Mouse (Mus musculus) midbrain, embryonic 15.5 days (tissue): ENCODE measurements around the gene Pifo. TPM values are rescaled to one million over a fixed set of nuclear protein-coding genes. Genes with fewer than 3 reads are reported as not detected.
"Not testable (repeated sequence)": the region's sequence is repeated elsewhere in the genome, so short reads cannot be mapped to it uniquely, and the experiment has no call there.

ENCODE experiments used
- ATAC-seq: fragments of 200-750 bp; cut with Nextera tagmentation; replicated peaks from 2 replicates; pipeline ENCODE4 v1.8.0; 2017; ENCODE audit warnings: moderate TSS enrichment
- H3K27ac ChIP-seq: fragments of 300-500 bp; sonication (generic); 2 replicates; pipeline ENCODE4 v1.5.1; 2015; ENCODE audit warnings: mild to moderate bottlenecking, inconsistent platforms
- H3K27me3 ChIP-seq: fragments of 300-500 bp; sonication (generic); replicated peaks from 2 replicates; pipeline ENCODE4 v1.6.1; 2015; ENCODE audit warnings: inconsistent platforms
- H3K36me3 ChIP-seq: fragments of 300-500 bp; sonication (generic); replicated peaks from 2 replicates; pipeline ENCODE4 v1.6.1; 2015; ENCODE audit warnings: inconsistent platforms
- H3K4me1 ChIP-seq: fragments of 300-500 bp; sonication (generic); 2 replicates; pipeline ENCODE4 v1.6.1; 2015; ENCODE audit warnings: inconsistent platforms
- H3K4me2 ChIP-seq: fragments of 300-500 bp; sonication (generic); 2 replicates; pipeline ENCODE4 v1.6.1; 2015; ENCODE audit warnings: inconsistent platforms, mild to moderate bottlenecking, moderate library complexity
- H3K4me3 ChIP-seq: fragments of 300-500 bp; sonication (generic); 2 replicates; pipeline ENCODE4 v1.5.1; 2015; ENCODE audit warnings: mild to moderate bottlenecking, inconsistent platforms
- H3K9ac ChIP-seq: fragments of 300-500 bp; sonication (generic); 2 replicates; pipeline ENCODE4 v1.6.1; 2015; ENCODE audit warnings: mild to moderate bottlenecking, inconsistent platforms
- H3K9me3 ChIP-seq: fragments of 300-500 bp; sonication (generic); 2 replicates; pipeline ENCODE4 v1.6.1; 2016; ENCODE audit warnings: inconsistent platforms
- WGBS: fragments of 180-500 bp; shearing (Covaris S2); methylation state at CpG from one replicate; pipeline ENCODE4 v1.1.7; 2015; ENCODE audit warnings: mixed read lengths; 5-methylcytosine and 5-hydroxymethylcytosine counted together
- polyA plus RNA-seq: library from polyadenylated mRNA; unstranded; fragments of >200 nt; fragmentation: Nextera tagmentation; extraction: Ambion mirVana; gene quantifications from 2 replicates; pipeline ENCODE4 v1.2.1, GENCODE M21; 2015

The Pifo gene
- 6.1 and 6.2 TPM in 2 replicates for polyA plus RNA-seq

GRCm38 (mm10) chr3:106014546-106014945 lies at the start of gene Pifo:
TSS of gene Pifo (minus strand) at chr3:106014646.
- Histone ChIP-seq H3K36me3 (no peaks in the 10 kb centered on the region), H3K27me3 (no peaks in the 10 kb centered on the region), H3K27ac (no peak within 1 kb of the TSS)

GRCm38 (mm10) chr3:106057966-106058365 lies 43.5 kb upstream of the Pifo start:
- H3K36me3 ChIP-seq, result no peaks in the 10 kb centered on the region
- H3K27ac ChIP-seq, result no peak overlapping the region
- no peaks in the 10 kb centered on the region for H3K9me3 ChIP-seq
- no peak overlapping the region for H3K9ac ChIP-seq
- 82% methylated on average over 3 of the region's 3 CpGs for WGBS
- H3K4me2 ChIP-seq, result no peak overlapping the region
- ATAC-seq, result no peak
- no peak overlapping the region for H3K4me3 ChIP-seq
- no peaks in the 10 kb centered on the region for H3K27me3 ChIP-seq
- no peaks in the 10 kb centered on the region for H3K4me1 ChIP-seq

More at GRCm38 (mm10) chr3:106014546-106014945, at the start of gene Pifo:
- ATAC-seq, result no peak
- Histone ChIP-seq H3K4me3 (no peak within 1 kb of the TSS), H3K9ac (no peak within 1 kb of the TSS), H3K4me2 (no peak within 1 kb of the TSS), H3K9me3 (no peaks in the 10 kb centered on the region), H3K4me1 (no peaks in the 10 kb centered on the region)
- WGBS, result 84% methylated on average over 2 of the region's 2 CpGs

DNA sequence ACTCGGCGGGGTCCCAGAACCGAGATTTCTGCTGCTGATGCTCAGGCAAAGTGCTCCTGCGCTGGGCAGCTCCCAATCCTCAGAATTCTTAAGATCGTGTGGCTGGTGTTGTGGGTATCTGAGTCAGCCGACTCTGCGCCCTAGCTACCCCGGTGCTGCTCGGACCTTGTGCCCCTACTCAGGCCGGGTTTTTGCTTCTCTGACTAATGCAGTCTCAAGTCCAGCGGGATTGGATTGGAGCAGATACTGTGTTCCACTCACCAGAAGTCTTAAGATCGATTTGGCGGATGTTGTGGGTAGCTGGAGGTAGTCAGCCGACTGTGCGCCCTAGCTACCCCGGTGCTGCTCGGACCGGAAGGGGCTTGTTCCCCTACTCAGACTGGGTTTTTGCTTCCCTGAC lies 37.5 kb upstream of the Pifo start:
- Histone ChIP-seq H3K27me3 (no peaks in the 10 kb centered on the region), H3K36me3 (no peaks in the 10 kb centered on the region), H3K27ac (no peak overlapping the region), H3K9ac (no peak overlapping the region), H3K4me2 (no peak overlapping the region), H3K9me3 (no peaks in the 10 kb centered on the region), H3K4me3 (no peak overlapping the region), H3K4me1 (no peaks in the 10 kb centered on the region)
- WGBS, result 75% methylated on average over 18 of the region's 18 CpGs
- no peak for ATAC-seq

DNA sequence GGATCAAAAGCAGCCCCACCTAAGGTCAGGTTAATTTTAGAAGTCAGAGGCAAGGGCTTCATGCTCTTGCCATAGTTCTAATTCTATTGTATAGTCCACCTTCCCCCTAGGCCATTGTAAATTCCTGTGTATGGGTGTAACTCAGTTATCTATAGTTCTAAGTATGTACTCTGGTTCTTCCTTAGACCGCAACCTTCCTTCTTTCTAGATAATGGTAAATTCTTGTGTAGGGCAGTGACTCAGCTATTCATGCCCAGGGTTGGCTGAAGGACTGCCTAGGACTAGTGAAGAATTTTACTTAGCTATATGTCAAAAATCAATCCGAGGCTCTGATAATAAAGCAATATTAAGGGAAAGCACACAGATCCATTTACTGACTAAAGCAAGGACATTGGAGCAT lies 25.9 kb upstream of the Pifo start:
- Histone ChIP-seq H3K36me3 (no peaks in the 10 kb centered on the region), H3K9me3 (no peaks in the 10 kb centered on the region), H3K4me3 (no peak overlapping the region), H3K27me3 (no peaks in the 10 kb centered on the region), H3K4me2 (no peak overlapping the region), H3K27ac (no peak overlapping the region), H3K4me1 (no peaks in the 10 kb centered on the region), H3K9ac (no peak overlapping the region)
- ATAC-seq, result no peak
- 96% methylated on average over 2 of the region's 2 CpGs for WGBS

GRCm38 (mm10) chr3:106032781-106033180 lies 18.3 kb upstream of the Pifo start, which contains the start of gene Chil5:
TSS of gene Chil5 (minus strand) at chr3:106032814.
- H3K9ac ChIP-seq, result no peak within 1 kb of the TSS
- H3K27me3 ChIP-seq, result no peaks in the 10 kb centered on the region
- no peak for ATAC-seq
- H3K4me3 ChIP-seq, result no peak within 1 kb of the TSS
- no peak within 1 kb of the TSS for H3K4me2 ChIP-seq
- H3K27ac ChIP-seq, result no peak within 1 kb of the TSS
- H3K9me3 ChIP-seq, result no peaks in the 10 kb centered on the region
- WGBS, result 86% methylated on average over 1 of the region's 1 CpGs
- no peaks in the 10 kb centered on the region for H3K36me3 ChIP-seq
- no peaks in the 10 kb centered on the region for H3K4me1 ChIP-seq

DNA sequence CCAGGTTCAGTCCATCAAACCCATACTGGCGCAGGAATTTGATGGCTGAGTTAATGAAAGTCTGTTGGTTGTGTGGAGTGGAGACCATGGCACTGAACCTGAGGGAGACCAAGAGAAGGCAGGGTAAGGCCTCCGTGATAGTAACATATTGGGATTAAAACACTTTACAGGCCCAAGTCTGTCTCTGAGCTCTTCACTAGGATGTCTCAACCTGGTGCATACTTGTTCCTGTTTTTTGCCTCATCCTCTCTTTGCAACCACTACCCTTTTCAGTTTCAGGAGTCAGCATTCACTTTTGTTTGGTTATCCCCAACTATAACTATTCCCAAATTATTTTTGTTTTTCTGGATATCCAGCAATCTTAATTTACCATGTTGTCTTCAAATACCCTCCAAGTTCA lies 9.7 kb upstream of the Pifo start:
- H3K27me3 ChIP-seq, result no peaks in the 10 kb centered on the region
- H3K4me3 ChIP-seq, result no peak overlapping the region
- no peak overlapping the region for H3K27ac ChIP-seq
- no peaks in the 10 kb centered on the region for H3K9me3 ChIP-seq
- 77% methylated on average over 2 of the region's 2 CpGs for WGBS
- no peak overlapping the region for H3K9ac ChIP-seq
- H3K36me3 ChIP-seq, result no peaks in the 10 kb centered on the region
- H3K4me2 ChIP-seq, result no peak overlapping the region
- H3K4me1 ChIP-seq, result no peaks in the 10 kb centered on the region
- ATAC-seq, result no peak

- H3K9me3 ChIP-seq, result no peaks in the 10 kb centered on the region
Measured at GRCm38 (mm10) chr3:106021840-106022239, 7.4 kb upstream of the Pifo start.

GRCm38 (mm10) chr3:106003360-106003759 lies 11.1 kb downstream of the Pifo start:
- H3K27me3 ChIP-seq, H3K36me3 ChIP-seq: not testable (repeated sequence)

More at GRCm38 (mm10) chr3:106021840-106022239, 7.4 kb upstream of the Pifo start:
- Histone ChIP-seq H3K27ac (no peak overlapping the region), H3K36me3 (no peaks in the 10 kb centered on the region), H3K9ac (no peak overlapping the region), H3K4me1 (no peaks in the 10 kb centered on the region), H3K4me2 (no peak overlapping the region), H3K4me3 (no peak overlapping the region), H3K27me3 (no peaks in the 10 kb centered on the region)
- no peak for ATAC-seq

DNA sequence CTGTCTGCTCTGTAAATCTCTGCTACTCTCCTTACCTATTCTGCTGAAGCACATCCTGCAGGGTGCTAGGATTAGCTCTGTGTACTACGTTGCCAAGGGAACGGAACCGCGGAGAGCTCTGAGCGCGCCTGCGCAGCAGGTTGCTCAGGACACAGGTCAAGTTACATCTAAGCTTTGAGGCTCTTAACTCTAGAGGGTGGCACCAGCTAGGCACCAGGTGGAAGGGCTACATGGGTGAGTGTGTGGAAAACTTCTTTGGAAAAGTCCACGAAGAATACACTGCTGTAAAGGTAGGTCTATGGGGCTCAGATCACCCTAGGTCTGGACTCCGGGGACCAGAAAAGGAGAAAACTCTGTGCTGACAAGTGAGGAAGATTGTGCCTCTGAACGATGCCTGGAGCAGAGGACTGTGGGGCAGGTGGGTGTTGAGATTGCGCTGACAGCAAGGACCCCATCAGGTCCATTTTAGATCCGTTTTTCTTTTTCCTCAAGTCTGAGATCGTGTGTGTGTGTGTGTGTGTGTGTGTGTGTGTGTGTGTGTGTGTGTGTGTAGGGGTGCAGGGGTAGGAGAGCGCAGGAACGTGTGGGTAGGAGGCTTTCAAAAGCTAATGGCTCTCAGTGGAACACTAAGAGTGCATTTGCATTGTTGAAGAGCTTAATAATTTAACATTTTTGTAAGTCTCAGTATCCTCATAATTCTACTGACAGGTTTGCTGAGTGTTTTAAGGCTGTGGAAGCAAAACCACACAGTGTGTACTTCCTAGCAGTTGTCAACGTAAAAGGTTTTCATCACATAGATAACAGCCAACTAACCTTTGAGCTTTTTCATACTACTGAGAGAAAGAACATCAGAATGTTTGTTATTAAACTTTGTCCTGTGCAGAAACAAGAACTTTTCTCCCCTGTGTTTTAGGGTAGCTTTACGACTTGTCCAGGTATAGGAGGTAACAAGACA lies 12.8 kb downstream of the Pifo start:
- Histone ChIP-seq H3K9ac (0 out of 2 replicates have a peak overlapping the region, but pooled peaks have one; percentile 13), H3K27ac (no peak overlapping the region), H3K4me3 (peak overlapping the region; percentile 34)

More at GRCm38 (mm10) chr3:106003360-106003759, 11.1 kb downstream of the Pifo start:
- H3K4me2 ChIP-seq, ATAC-seq, H3K27ac ChIP-seq, H3K9ac ChIP-seq, H3K9me3 ChIP-seq, H3K4me3 ChIP-seq: not testable (repeated sequence)
- WGBS, result 71% methylated on average over 10 of the region's 10 CpGs
- H3K4me1 ChIP-seq, result peaks cover 10% of the 10 kb centered on the region

DNA sequence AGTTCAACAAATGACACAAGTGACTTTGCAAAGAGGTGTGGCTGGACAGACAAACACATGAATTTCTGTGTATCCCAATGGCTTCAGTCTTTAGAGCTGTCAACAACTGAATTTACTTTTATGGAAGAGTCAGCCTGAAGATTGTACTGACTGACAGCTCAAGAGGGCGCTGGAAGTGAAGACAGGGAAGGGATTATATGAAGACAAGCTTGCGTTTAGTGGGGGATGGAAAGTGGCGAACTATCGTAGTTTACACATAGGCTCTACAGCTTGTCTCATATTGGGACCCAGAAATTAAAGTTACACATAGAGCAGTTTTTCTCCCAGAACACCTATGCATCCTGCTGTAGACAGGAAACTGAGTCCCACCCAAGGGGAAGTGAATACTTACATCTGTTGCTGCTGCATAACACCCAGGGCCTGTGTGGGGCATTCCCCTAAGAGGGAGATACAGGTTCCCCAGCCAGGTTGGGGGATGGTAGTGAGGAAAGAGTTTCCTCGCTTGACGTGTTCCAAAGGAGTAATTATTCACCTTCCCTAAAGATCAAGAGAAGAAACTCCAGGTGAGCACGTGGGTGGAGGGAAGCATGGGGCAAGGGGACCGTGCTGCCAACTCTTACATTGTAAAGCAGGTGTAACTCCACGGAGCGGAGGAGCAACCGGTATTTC lies 13.6 kb downstream of the Pifo start:
- H3K27me3 ChIP-seq, result no peaks in the 10 kb centered on the region
- peaks cover 10% of the 10 kb centered on the region for H3K4me1 ChIP-seq
- H3K4me3 ChIP-seq, result peak overlapping the region; percentile 34
- peak overlapping the region; percentile 54 for H3K4me2 ChIP-seq
- H3K9me3 ChIP-seq, result no peaks in the 10 kb centered on the region
- H3K27ac ChIP-seq, result no peak overlapping the region
- H3K36me3 ChIP-seq, result no peaks in the 10 kb centered on the region
- WGBS, result 14% methylated on average over 11 of the region's 11 CpGs
- H3K9ac ChIP-seq, result 0 out of 2 replicates have a peak overlapping the region, but pooled peaks have one; percentile 13
- ATAC-seq, result peak; percentile 74

More for the DNA sequence above, 12.8 kb downstream of the Pifo start:
- ATAC-seq, result peak; percentile 98
- Histone ChIP-seq H3K27me3 (no peaks in the 10 kb centered on the region), H3K9me3 (no peaks in the 10 kb centered on the region), H3K4me1 (peaks cover 10% of the 10 kb centered on the region), H3K4me2 (peak overlapping the region; percentile 54), H3K36me3 (no peaks in the 10 kb centered on the region)
- 19% methylated on average over 16 of the region's 17 CpGs for WGBS

GRCm38 (mm10) chr3:105994730-105995129 lies 19.7 kb downstream of the Pifo start:
- H3K4me2 ChIP-seq, result no peak overlapping the region
- no peak overlapping the region for H3K4me3 ChIP-seq
- no peaks in the 10 kb centered on the region for H3K36me3 ChIP-seq
- H3K9me3 ChIP-seq, result no peaks in the 10 kb centered on the region
- no peak for ATAC-seq
- H3K27me3 ChIP-seq, result no peaks in the 10 kb centered on the region
- 84% methylated on average over 2 of the region's 2 CpGs for WGBS
- H3K27ac ChIP-seq, result no peak overlapping the region
- H3K4me1 ChIP-seq, result no peaks in the 10 kb centered on the region
- no peak overlapping the region for H3K9ac ChIP-seq

DNA sequence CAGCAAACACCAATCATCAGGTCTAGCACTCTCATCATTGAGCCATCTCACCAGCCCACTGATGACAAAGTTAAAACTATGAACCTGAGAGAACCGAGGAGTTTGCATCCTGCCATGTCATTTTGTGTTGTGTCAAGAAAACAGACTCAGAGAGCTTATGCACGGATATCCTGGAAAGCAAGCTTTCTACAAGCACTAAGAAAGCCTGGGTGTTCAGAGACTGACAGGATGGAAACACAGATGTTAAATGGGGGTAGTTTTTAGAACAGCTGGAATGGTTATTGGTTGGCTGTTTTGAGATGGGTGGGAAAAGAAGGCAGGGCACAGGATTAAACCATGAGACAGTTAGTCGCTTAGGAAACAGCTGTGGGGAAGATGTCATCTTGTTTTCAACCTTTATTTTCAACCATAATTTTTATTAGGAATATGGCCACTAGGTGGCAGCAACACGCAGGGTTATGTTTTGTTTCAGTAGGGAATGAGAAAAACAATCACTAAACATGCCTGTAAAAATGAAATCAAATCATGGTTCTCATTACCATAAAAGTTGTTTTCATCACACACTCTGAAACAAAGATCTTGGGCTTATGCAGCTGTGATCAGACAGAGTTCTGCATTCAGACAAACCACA lies 22.7 kb downstream of the Pifo start:
- WGBS, result 29% methylated on average over 4 of the region's 4 CpGs
- peak; percentile 75 for ATAC-seq
- Histone ChIP-seq H3K4me2 (no peak overlapping the region), H3K27me3 (no peaks in the 10 kb centered on the region), H3K4me1 (no peaks in the 10 kb centered on the region), H3K4me3 (no peak overlapping the region), H3K9ac (no peak overlapping the region), H3K9me3 (no peaks in the 10 kb centered on the region), H3K27ac (no peak overlapping the region), H3K36me3 (no peaks in the 10 kb centered on the region)
